Mouse (Mus musculus): ENCODE results near the gene Mapkbp1.
A peak's percentile ranks its signal among the peaks of the same experiment; 100 is the strongest.

The Mapkbp1 gene

DNA sequence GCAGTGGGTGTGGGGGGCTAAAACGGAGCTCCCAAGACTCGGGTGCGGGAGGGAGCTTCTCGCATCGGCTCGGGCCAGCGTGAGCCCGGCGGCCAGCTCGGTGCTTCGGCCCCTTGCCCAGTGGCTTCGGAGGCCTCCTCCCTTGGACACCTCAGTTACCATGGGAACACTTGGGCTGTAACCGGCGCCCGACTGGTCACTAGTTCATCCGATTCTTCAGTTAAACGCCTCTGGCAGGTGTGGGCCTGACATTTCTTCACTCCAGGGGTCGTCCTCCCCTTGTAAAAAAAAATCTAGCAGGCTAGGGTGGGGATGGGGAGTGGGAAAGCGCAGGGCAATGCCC lies at the start of gene Mapkbp1:
Mapkbp1 (plus strand) TSS at position 163 of the 343 bp plus-strand sequence.
- TF ChIP-seq GATA4 (IDR thresholded peaks at IDR 0.05; ENCODE audit: insufficient replicate concordance, low read length), result no peak

DNA sequence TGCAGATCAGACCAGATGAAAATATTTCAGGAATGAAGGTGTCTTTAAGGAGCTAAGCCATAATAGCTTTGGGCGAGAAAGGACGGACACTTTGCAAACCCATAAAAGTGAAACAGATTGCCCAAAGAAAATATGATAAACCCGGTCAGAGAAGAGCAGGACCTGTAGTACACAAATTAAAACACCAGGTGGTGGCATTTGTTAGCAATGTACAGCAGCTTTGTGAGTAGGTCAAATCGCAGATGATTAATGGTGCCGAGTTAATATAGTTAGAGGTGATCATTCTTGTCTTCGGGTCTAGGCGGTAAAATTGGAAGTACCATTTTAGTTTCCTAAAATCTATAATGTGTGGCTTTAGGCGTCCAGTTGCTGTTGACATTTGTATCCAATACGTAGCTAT lies 1.9 kb upstream of the Mapkbp1 start:
- TF ChIP-seq GATA4 (IDR thresholded peaks at IDR 0.05; ENCODE audit: insufficient replicate concordance, low read length), result no peak

- TF ChIP-seq GATA4 (IDR thresholded peaks at IDR 0.05; ENCODE audit: insufficient replicate concordance, low read length), result no peak
These were observed 1.2 kb upstream of the Mapkbp1 start for GRCm38 (mm10) chr2:119971316-119971715.

GRCm38 (mm10) chr2:119971837-119972536 lies 512 bp upstream of the Mapkbp1 start:
- TF ChIP-seq GATA4 (IDR thresholded peaks at IDR 0.05; ENCODE audit: insufficient replicate concordance, low read length), result peak; percentile 12; the same call in 1 of the 2 replicates

- no peak for TF ChIP-seq GATA4 (IDR thresholded peaks at IDR 0.05; ENCODE audit: insufficient replicate concordance, low read length)
These were observed 8.0 kb downstream of the Mapkbp1 start for GRCm38 (mm10) chr2:119980343-119980986.

DNA sequence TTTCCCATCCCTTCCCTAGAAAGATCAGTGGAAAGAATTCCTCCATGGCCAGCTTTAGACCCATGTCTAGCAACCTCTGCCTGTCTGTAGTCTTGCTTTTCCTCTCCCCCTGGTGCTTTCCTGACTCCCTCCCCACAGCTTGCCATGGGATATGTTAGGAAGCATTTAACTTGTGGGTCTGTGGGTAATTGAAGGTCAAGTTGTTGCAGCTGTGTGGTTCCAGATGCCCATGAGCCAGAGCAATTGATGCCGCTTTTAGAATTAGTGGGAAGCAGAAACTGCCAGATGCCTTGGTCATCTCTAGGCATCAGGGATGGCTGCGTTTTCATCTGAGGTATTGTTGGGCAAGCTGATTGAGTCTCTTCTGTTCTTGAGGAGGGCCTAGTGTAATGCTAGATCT lies 9.1 kb downstream of the Mapkbp1 start:
- no peak for TF ChIP-seq GATA4 (IDR thresholded peaks at IDR 0.05; ENCODE audit: insufficient replicate concordance, low read length)

- no peak for TF ChIP-seq GATA4 (IDR thresholded peaks at IDR 0.05; ENCODE audit: insufficient replicate concordance, low read length)
These were observed 13.4 kb downstream of the Mapkbp1 start for GRCm38 (mm10) chr2:119985871-119986270.

GRCm38 (mm10) chr2:119986369-119986768 lies 13.9 kb downstream of the Mapkbp1 start:
- no peak for TF ChIP-seq GATA4 (IDR thresholded peaks at IDR 0.05; ENCODE audit: insufficient replicate concordance, low read length)

- TF ChIP-seq GATA4 (IDR thresholded peaks at IDR 0.05; ENCODE audit: insufficient replicate concordance, low read length), result no peak
These were observed 14.9 kb downstream of the Mapkbp1 start for GRCm38 (mm10) chr2:119987441-119987840.

- no peak for TF ChIP-seq GATA4 (IDR thresholded peaks at IDR 0.05; ENCODE audit: insufficient replicate concordance, low read length)
These were observed 16.5 kb downstream of the Mapkbp1 start for GRCm38 (mm10) chr2:119988952-119989351.

DNA sequence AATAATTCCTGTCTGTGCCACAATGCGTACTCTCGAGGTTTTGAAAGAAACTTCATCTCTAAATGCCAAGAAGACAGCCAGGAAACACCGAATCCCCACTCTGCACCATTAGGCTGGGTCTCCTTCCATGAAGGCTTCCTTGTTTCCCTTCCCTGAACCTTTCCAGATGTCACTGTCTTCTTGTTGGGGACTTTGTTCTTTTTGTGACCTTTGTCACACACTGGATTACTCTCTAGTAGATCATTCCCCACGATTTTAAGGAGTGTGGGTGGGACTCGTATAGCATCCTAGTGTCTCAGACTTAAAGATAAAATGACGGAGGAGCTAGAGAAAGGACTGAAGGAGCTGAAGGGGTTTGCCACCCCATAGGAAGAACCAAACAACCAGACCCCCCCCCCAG lies 18.4 kb downstream of the Mapkbp1 start:
- no peak for TF ChIP-seq GATA4 (IDR thresholded peaks at IDR 0.05; ENCODE audit: insufficient replicate concordance, low read length)

DNA sequence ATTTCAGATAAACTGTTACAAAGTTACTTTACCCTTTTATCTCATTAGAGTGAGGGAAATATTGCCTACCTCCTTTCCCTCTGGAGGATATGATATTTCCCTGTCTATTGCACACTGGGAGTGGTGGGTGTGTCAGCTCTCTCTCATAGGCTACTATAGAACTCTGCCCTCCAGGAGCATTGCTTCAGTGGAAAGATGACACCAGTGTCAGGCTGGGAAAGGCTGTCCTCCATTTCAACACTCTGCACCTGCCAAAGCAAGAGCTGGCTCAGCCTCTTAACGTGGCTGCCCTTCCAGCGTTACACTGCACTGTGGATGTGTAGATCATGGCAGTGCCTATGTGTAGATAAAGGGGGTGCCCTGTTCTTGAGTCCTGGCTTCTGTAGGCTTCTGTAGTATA lies 19.9 kb downstream of the Mapkbp1 start:
- no peak for TF ChIP-seq GATA4 (IDR thresholded peaks at IDR 0.05; ENCODE audit: insufficient replicate concordance, low read length)

DNA sequence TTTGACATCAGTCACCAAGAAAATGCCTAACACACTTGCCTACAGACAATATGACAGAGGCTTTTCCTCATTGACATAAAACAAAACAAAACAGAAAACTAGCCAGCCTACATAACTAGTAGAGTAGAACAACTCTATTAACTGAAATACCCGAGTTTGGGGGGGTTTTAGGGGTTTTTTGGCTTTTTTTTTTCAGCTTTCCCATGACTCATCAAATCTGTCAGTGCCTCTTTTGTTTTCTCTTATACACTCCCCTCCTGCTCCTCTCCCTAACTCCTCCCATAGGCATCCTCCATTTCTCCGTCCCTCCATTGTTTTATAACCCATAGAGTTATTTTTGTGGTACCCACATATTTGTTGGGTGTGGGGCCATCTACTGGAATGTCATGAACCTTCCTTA lies 21.0 kb downstream of the Mapkbp1 start:
- TF ChIP-seq GATA4 (IDR thresholded peaks at IDR 0.05; ENCODE audit: insufficient replicate concordance, low read length), result no peak

DNA sequence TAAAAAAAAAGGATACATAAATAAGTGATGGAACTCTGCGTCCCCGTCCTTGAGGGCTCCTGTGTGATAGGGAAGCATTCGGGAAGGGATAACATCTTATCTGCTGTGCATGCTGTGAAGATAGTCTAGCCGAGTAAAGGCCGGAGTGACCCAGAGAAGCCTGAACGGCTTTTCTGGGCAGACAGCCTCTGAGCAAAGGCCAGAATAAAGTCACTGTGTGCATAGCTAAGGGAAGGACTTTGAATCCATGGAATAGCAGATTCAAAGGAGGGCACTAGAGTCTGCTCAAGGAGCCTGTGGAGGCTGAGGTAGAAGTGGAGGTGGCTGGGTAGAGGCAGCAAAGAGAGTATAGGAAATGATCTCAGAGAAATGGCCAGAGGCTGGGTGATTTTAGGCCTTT lies 22.3 kb downstream of the Mapkbp1 start:
- TF ChIP-seq GATA4 (IDR thresholded peaks at IDR 0.05; ENCODE audit: insufficient replicate concordance, low read length), result no peak

DNA sequence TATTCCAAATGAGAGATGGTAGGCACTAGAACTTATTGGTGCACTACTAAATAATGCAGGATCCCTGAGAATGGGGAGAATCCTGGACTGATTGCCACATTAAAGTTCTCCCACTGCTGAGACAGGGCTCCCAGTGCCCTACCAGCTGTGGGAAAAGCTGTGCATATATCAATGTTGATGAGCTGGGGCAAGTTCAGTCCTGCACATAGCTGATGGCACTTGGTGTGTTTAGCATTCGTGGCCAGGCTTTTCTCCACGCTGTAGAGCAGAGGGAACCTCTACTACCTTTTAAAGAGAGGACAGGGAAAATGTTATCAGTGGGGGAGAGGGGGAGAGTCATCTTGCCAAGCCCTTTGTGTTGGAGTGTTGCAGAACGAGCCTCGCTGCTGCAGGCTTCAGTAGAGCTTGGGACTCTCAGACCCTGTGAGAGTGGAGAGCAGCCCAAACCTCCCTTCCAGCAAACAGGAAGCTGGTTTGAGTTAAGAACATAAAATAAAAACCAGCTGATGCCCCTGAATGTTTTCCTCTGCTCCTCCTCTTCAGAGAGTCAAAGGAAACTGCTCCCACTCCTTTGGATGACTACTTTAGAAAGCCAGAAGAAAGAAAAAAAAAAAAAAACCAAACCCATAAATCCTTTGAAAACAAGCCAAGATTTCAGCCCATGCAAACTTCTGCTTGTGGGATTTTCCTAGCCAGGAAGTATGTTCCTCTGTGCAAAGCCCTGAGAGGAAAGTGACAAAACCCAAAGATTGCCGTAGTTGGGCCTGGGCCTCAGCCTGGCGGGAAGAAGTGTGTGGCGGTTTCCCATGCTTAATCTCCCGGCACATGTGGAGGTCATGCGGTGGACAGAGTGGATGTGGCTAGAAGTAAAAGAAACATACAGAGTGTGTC lies 23.1 kb downstream of the Mapkbp1 start:
- no peak; the same call in 1 of the 2 replicates for TF ChIP-seq GATA4 (IDR thresholded peaks at IDR 0.05; ENCODE audit: insufficient replicate concordance, low read length)

DNA sequence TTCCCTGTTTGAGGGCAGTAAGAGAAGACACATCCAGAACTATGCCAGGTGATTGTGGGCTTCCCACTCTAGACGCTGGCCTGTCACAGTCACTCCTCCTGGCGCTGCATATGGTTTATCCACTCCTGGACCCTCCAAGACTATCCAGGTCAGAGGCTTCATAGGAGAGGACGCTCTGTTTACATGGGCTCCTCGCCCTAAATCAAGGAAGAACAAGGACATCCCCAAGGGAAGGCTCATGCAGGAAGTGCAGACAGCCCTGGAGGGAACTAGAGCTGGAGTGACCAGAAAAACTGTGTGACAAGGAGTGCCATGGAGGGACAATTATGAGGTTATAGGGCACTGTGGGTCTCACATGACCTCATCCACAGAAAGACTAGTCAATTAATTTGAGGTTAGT lies 24.9 kb downstream of the Mapkbp1 start:
- TF ChIP-seq GATA4 (IDR thresholded peaks at IDR 0.05; ENCODE audit: insufficient replicate concordance, low read length), result no peak
